Mouse (Mus musculus) urinary bladder, postnatal 14 days (tissue): ENCODE results near the gene Cdk2ap2.

Source experiments
- DNase-seq: peaks from one replicate; pipeline ENCODE4 v3.0.0; 2021; ENCODE audit warnings: low spot score

Cdk2ap2 gene

DNA sequence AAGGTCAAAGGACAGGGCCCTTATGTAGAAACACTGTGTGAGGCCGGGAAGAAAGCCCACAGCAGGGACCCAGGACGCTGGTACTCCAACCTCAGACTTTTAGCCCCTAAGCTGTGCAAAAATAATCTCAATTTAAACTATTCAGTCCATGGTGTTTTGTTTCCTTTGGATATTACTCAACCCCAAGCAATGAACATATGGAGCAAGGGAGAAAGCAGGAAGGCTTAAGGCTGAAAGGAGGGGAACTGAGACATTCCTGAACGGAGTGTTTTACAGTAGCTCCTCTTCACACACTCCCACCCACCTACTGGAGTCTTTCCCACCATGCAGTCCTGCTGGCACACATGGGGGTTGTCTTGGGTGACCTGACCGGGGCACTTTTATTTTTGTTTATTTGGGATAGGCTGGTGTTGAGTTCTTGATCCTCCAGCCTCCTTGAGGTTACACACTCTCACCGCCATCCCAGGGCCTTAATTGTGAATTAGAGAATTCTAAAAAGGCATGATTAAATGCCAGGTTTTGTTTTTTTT lies 2.1 kb upstream of the Cdk2ap2 start:
- DNase-seq = no peak

DNA sequence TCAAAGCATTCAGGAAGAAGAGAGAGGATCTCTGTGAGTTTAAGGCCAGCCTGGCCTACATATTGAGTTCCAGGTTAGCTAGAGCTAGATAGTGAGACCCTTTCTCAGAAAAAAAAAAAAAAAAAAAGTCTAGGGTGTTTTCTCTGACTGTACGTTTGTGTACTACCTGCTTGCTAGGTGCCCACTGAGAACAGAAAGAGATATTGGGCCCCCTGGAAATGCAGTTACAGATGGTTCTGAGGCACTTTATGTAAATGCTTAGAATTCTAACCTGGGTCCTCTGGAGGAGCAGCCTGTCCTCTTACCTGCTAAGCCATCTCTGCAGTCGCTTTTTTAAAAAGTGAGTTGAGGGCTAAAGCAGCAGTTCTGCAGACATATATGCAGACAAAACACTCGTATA lies 1.2 kb upstream of the Cdk2ap2 start:
- DNase-seq = no peak

DNA sequence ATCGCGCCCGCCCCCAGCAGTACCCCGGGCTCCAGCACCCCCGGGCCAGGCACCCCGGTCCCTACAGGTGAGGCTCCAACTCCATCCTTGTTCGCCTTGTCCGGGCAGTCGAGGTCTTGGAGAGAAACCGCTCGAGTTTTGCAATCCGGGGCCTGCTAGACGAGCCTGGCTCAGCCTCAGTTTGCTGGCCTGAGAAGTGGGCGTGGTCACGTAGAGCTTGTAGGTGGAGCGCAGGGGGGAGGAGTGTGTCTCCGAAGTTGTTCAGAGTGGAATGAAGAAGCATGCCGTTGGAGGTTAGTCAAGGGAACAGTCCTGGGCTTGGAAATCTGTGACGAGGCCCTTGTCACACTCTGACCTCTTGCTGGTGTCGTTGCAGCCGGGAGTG lies 451 bp downstream of the Cdk2ap2 start:
- peak; percentile 91 for DNase-seq

DNA sequence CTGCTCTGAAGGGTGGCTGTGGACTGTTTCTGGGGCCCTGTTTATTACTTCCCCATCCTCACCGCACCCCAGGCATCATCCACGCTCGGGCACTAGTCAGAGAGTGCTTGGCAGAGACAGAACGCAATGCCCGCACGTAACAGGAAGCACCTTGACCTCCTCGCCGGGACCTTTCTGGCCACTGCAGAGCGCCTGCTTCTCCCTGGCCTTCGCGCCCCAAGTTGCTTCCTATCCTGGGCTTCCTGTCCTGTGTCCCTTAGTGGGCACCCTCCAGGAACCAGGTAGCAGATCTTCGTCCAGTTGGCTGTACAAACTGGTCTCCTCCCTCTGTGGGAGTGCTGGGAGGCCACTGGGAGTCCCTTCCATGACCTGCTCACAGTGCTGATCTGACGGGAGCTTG lies 1.4 kb downstream of the Cdk2ap2 start:
- DNase-seq = no peak

DNA sequence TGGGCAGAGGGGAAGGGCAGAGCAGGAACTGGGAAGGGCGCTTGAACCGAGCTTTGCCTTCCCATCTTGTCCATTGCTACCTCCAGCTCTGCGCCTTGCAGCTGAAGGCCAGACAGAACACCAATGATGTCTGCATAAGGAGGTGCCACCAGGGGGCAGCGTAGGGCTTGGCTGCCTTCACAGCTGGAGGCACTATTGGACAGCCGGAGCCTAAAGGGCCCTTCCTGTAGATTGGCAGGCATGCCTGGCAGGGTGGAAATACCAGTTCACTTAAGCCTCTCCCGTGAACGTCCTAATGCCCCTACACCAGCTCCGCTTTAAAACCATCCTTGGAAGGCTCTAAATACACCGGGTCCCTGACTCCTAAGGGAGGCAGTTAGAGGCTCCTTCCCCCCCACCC lies 2.1 kb downstream of the Cdk2ap2 start:
- DNase-seq = peak; percentile 96

DNA sequence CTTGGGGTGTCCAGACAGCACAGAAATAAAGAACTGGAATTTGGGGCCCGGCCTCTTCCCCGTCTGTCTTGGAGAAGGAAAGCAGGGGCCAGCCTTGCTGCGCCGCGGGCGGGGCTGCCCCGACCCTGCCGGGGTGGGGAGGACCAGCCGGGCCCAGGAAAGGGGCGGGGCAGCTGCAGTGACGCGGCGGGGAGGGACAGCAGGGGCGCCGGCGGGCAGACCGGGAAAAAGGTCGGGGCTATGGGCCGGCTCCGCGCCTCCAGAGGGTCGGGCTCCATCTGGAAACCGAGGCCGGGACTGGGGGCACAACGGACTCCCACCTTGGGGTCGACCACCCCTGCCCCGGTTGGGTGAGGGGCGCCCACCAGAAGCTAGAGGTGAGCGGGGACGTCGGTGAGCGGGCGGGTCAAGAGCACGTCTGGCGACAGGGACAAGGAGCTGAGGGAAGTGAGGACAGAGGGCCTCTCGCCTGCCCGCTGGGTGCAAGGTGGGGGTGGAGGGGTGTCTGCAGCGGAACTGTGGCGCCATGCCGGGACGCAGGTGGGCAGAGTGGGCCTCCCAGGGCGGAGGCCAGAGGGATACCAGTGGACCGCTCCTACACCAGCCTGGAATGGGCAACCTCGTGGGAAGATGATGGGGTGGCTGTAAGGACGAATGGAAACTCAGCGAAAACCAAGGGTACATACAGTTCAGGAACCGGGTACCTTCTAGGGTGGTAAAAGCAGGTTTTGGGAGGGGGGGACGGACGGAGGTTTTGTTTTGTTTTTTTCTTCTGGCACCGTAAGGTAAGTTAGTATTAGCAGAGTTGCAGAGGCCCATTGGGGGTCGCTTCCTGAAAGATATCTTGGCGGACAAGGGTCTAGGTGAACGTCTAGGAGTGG lies 3.1 kb downstream of the Cdk2ap2 start, which contains the start of gene Pitpnm1:
TSS of gene Pitpnm1 (plus strand) at position 162 of the 881 bp plus-strand sequence.
- DNase-seq = peak; percentile 85

DNA sequence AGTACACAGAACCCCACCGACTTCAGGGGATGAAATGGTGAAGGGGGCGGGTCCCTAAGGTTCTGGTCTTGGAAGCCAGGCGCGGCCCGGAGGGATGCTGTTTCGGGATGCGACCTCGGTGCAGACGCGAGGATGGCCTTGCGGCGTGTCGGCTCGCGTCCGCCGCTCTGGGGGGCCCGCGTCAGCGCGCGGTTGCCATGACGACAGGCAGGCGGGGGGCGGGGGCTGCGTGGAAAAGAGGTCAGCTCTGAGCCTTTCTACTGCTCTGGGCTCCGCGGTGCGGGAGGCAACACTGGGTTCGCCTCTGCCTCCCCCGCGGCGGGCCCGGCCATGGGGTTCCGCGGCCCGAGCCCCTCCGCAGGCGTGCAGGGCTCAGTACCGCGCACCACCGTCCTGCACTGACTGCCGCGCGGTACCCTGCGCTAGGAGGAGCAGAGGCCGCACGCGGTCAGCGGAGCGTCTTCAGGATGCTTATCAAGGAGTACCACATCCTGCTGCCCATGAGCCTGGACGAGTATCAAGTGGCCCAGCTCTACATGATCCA lies 3.8 kb downstream of the Cdk2ap2 start:
- no peak for DNase-seq

DNA sequence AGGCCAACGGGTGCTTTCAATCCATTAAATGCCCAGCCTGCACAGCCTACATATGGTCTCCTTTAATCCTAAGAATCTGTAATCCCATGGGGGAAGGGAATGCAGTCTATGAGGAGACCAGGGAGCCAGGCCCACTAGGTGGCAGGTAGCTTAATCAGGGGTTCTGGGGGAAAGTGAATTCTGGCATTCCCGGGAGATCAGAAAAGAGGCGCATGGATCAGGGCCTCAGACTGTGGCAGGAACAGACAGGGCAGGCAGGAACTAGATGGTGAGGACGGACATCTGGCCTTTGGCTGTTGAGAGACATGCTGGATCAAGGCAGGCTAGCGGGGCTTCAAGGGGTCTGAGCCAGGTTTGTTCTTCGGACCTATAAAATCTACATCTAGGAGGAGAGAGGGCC lies 4.5 kb downstream of the Cdk2ap2 start:
- no peak for DNase-seq

DNA sequence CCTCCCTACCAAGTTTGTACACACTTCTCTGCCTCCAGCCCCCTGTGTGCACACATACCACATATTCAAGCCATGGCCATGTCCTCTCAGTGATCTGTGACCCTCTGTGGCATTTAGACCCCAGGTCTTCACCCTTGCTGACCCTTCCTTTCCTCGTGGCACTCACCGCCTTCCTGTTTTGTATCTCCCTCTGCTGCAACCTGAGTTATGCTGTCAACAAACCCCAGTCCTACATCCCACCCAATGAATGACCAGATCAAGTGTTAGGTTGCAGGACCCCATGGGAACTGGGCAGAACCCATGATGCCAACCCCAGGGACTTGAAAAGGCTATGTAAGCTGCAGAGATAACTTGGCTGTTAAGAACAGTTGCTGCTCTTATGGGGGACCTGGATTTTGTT lies 5.1 kb downstream of the Cdk2ap2 start:
- DNase-seq = no peak

DNA sequence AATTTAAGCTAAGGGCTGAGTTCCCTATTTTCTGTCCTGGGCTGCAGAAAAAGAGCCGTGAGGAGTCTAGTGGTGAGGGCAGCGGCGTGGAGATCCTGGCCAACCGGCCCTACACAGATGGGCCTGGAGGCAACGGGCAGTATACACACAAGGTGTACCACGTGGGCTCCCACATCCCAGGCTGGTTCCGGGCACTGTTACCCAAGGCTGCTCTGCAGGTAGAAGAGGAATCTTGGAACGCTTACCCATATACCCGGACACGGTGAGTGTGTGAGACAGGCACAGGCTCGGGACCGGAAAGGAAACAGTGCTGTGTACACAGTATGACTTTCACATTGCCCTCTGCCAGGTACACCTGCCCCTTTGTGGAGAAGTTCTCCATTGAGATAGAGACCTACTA lies 5.6 kb downstream of the Cdk2ap2 start:
- DNase-seq = no peak

DNA sequence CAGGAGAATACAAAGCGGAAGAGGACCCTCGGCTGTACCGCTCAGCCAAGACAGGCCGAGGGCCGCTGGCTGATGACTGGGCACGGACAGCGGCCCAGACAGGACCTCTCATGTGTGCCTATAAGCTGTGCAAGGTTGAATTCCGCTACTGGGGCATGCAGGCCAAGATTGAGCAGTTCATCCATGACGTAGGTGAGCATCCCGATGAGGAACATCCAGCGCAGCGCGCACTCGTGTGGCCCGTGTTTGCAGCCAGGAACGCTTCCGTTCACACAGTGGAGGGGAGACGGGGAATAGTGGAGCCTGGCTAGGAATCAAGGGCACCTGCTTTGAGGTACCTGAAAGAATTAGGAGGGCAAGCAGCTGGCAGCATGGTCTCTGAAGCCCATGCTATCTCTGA lies 6.3 kb downstream of the Cdk2ap2 start:
- DNase-seq = no peak

DNA sequence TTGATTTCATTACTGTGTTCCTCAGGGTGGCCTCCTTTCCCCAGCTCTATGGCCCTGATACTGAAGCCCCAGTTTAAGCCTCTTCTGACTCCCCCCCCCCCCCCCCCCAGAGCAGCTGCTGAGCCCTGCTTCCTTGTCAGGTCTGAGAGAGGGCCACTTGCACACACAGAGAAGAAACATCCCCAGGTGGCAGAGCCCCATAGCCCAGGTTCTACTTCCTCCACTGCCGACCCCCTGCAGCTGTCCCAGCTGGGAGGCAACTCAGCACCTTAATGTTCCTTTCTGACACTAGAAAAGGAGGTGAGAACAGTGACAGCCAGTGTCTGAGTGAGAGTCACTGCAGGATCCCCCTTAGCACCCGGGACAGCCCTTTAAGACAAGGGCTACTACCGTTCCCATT lies 6.8 kb downstream of the Cdk2ap2 start:
- DNase-seq = no peak

DNA sequence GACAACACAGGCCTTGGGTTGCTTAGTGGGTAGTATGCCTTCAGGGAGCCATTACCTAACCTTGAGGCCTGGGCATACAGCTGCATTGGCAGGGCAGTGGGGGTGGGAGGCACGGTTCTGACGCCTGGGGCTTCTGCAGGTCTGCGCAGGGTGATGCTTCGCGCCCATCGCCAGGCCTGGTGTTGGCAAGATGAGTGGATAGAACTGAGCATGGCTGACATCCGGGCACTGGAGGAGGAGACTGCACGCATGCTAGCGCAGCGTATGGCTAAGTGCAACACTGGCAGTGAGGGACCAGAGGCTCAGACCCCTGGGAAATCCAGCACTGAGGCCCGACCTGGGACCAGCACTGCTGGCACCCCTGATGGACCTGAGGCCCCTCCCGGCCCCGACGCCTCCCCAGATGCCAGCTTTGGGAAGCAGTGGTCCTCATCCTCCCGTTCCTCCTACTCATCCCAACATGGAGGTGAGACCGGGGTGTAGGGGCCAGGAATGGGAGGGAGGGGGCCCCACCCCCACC lies 7.8 kb downstream of the Cdk2ap2 start:
- no peak for DNase-seq

DNA sequence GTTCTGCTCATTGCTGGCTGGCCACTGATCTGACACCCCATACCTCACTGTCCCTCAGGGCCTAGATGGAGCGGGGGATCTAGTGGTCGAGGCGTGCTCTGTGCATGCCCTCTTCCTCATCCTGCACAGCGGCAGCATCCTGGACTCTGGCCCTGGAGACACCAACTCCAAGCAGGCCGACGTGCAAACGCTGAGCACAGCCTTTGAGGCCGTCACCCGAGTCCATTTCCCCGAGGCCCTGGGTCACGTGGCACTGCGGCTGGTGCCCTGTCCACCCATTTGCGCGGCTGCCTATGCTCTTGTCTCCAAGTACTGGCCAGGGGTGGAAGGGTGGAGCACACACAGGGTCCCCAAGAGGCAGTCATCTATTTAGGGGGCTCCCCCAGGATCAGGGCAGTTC lies 9.7 kb downstream of the Cdk2ap2 start:
- DNase-seq = no peak

DNA sequence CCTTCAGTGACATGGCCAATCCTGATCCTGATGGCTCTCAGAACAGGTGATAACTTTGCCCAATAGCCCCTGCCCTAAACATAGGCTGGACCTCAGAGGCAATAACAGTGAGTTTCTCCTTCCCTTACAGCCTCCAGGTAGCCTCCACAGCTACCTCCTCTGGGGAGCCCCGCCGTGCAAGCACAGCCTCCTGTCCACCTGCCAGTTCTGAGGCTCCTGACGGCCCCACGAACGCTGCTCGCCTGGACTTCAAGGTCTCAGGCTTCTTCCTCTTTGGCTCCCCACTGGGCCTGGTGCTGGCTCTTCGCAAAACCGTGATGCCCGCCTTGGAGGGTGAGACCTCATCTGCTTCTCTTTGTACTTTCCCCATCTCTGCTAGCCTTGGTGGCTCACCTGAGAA lies 11.6 kb downstream of the Cdk2ap2 start:
- no peak for DNase-seq

DNA sequence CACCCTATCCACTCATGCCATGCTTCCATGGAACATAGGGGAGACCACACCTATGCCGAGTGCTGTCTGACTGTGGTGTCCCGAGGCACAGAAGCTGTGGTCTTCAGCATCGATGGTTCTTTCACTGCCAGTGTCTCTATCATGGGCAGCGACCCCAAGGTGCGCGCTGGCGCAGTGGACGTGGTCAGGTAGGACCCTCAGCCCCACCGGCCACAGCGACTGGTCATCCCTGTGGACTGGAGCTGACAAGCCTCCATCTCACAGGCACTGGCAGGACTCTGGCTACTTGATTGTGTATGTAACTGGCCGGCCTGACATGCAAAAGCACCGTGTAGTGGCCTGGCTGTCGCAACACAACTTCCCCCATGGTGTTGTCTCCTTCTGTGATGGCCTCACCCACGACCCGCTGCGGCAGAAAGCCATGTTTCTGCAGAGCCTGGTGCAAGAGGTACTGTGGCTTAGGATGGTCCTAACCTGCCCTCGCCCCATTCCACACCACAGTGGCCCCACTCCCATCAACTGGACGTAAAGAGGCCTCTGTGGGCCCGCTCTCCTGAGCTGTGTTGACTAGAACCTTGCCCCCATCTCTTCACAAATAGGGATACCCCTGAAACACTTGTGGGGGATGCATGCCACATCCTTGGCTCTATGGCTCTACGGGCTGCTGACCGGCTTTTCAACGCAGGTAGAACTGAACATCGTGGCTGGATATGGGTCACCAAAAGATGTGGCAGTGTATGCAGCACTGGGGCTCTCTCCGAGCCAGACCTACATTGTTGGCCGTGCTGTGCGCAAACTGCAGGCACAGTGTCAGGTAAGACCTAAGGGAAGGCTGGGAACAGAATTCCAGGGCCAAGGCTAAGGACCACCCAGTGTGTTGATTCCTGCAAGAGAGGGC lies 15.3 kb downstream of the Cdk2ap2 start:
- no peak for DNase-seq

DNA sequence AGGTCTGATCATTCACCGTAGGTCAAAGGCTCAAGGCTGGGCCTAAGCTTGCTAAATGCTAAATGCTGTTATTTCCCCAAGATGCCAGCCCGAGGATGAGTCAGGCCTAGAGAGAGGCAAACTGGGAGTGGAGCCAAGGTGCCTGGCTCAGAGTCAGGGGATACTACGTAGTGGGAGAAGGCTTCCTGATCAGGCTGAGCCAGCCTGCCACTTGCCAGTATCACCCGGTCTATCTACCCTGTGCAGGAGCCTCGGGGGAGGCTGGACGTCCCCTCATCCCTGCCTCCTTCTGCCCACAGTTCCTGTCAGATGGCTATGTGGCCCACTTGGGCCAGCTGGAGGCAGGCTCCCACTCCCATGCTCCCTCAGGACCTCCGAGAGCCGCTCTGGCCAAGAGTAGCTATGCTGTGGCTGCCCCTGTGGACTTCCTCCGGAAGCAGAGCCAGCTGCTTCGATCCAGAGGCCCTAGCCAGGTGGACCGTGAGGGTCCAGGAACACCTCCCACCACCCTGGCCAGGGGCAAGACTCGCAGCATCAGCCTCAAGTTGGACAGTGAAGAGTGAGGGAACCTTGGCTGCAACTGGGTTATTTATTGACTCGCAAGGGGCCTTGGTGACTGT lies 16.3 kb downstream of the Cdk2ap2 start:
- peak; percentile 89 for DNase-seq

DNA sequence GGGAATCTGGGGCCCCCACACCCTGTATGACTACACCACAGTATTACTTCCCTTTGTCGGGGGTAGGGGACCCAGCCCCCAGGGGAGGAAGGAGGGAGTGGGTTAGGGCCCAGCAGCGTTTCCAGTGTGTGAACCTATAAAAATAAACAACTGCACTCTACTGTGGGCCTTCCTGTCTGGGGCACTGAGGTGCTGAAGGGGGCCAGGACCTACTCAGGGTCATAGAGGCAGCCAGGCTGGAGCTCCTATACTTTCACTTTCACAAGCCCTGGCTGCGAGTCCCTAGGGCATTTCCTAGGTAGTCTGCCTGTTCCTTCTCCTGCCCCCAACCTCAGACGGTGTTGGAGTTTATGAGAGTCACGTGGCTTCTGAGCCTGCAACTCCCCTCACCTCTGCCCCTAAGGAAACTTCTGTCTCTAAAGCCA lies 16.8 kb downstream of the Cdk2ap2 start:
- no peak for DNase-seq

DNA sequence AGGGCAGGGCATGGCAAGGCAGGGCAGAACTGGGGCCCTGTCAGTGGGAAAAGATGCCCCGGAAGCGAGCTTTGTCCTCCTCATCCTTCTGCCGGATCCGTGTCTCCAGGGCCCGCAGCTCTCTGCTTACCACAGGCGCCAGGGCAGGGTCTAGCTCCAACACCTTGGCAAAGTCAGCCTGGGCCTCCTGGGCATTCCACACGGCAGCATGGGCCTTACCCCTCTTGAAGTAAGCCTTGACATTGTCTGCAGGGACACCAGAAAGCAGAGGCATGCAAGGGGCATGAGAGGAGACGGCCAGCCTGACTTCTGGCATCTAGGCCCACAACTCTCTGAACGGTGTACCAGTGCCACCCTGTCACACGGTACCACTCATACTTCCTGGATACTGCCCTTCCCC lies 17.6 kb downstream of the Cdk2ap2 start:
- DNase-seq = no peak

DNA sequence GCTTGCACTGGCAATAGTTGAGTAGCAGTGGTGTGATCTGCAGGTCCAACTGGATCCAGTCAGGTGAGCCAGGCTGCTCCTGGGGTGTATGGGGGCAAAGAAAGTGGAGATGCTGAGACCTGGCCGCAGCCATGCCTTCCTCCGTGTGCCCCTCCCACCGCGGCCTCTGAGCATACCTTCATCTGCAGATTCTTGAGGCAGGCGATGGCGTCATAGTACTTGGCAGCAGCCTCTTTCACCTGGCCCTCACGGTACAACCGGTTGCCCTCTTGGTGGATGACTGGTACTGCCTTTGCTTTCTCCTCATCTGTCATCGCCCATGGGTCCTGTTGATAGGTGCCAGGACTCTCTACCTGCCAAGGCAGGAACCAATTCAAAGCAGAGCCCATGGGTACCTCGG lies 18.2 kb downstream of the Cdk2ap2 start:
- DNase-seq = no peak

DNA sequence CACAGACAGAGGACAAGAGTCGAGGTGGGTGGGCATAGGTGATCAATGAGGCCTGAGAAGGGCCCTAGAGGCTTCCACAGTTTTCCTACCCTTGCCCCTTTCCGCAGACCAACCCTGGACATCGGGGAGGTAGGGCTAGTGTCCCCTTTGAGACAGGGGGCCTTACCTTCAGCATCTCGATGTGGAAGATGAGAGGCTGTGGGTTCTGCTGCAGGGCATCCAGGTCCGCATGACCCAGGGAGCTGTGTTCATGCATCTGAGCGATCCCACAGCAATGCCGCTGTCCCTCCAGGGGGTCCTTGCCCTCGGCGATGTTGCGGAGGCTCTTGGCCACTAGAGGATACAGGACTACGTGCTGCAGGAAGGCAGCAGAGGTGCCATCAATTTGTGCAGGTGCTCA lies 18.8 kb downstream of the Cdk2ap2 start:
- DNase-seq = no peak

DNA sequence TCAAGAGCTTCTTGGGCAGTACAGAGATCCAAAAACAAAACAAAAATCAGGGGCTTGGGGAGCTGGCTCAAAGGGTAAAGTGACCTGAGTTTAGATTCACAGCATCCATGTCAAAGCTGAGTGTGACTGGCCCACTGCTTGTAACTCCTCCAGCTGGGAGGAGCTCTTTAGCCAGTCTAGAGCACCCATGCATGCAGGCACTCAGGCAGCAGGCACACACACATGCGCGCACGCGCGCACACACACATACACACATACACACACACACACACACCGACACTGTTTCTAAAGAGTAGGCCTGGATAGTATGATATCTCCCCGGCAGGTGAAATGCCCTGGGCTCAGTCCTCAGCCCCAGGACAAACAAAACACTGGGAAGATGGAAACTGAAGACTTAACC lies 20.0 kb downstream of the Cdk2ap2 start:
- DNase-seq = no peak
